Comparison of ENCODE assay signal across 30 mouse cellular contexts in genomic region chr8:128335976-128336375, GRCm38 (mm10). TPM values are rescaled to one million over a fixed set of nuclear protein-coding genes. Genes with fewer than 3 reads are reported as not detected.
DNase-seq lines count a peak whose midpoint lies in the region; TF ChIP-seq lines count a peak whose summit lies in the region.
"Had no signal": no experiment of that assay in that cellular context is flagged by ENCODE, and none has a peak within 500 bp of the region (broad histone marks: within the 10 kb centered on the region; RNA-seq: fewer than 3 reads in every experiment).

No protein-coding gene starts in this region.

- TF ChIP-seq CTCF in layer of hippocampus, adult 2 months (conservative IDR thresholded peaks at IDR 0.05): no peak

- DNase-seq in layer of hippocampus, adult 2 months (ENCODE audit: low spot score in 2 of 2): peak in 1 of 2 experiments; percentile 68
- DNase-seq in layer of hippocampus, postnatal 10 days (ENCODE audit: low spot score in 2 of 2): no peak
- peak; percentile 5 for DNase-seq in right cerebral cortex, postnatal 25 days
- no peak for DNase-seq in right cerebral cortex, postnatal 10 days (ENCODE audit: low spot score in 2 of 2)
- DNase-seq in layer of hippocampus, adult 9-11 months: peak; percentile 47
- DNase-seq in adrenal gland, postnatal 4 days (ENCODE audit: low spot score in 2 of 2): no peak
- no peak for DNase-seq in adrenal gland, postnatal 14 days
- DNase-seq: adrenal gland, postnatal 36 days; B cell, adult 2 months; cerebellum, adult 9-10 months; cerebellum, postnatal 36 days; gastrocnemius, postnatal 14 days; heart, adult 18-20 months; heart, postnatal 4 days; kidney, adult 9 months; kidney, postnatal 10 days; liver; lung, adult 2 months; lung, postnatal 10 days; thymus, postnatal 4 days had no signal

- H3K4me3 ChIP-seq in layer of hippocampus, adult 2 months: no peak overlapping the region
- H3K4me3 ChIP-seq: embryonic facial prominence, embryonic 13.5 days; forebrain, embryonic 10.5 days; forebrain, embryonic 15.5 days; heart, embryonic 12.5 days; midbrain, embryonic 10.5 days; midbrain, embryonic 15.5 days; neural tube, embryonic 15.5 days had no signal

- H3K27ac ChIP-seq in layer of hippocampus, adult 2 months: 0 out of 2 replicates have a peak overlapping the region, but pooled peaks have one; percentile 23
- H3K27ac ChIP-seq: embryonic facial prominence, embryonic 13.5 days; forebrain, embryonic 10.5 days; forebrain, embryonic 15.5 days; hindbrain, embryonic 14.5 days; liver, embryonic 14.5 days; macrophage; midbrain, embryonic 10.5 days; midbrain, embryonic 15.5 days; neural tube, embryonic 15.5 days had no signal

RNA-seq across cellular contexts. Expression of gene Nrp1, which starts 22.4 kb away (rescaled TPM):
- 100 to 1,000 TPM in 1 of 2 experiments, 10 to 100 TPM in 1; 98.8 to 106 TPM for total RNA-seq in layer of hippocampus, adult 2 months (2021)
- 100 to 1,000 TPM; 157 to 165 TPM for total RNA-seq in layer of hippocampus, postnatal 10 days (2021)
- total RNA-seq in adrenal gland, postnatal 4 days (2021): 100 to 1,000 TPM in 1 of 2 experiments, 10 to 100 TPM in 1; 95.7 to 115 TPM
- 102 and 123 TPM in 2 replicates for total RNA-seq in adrenal gland, postnatal 14 days (2021)

Comparison
In these comparisons a context has a peak if more than half of its experiments do, and no peak if none do; other contexts are left out.
1. DNase-seq: peak in right cerebral cortex, postnatal 25 days (single experiment) and layer of hippocampus, adult 9-11 months (single experiment); none in layer of hippocampus, postnatal 10 days (0 of 2), right cerebral cortex, postnatal 10 days (0 of 2), adrenal gland, postnatal 4 days (0 of 2) and adrenal gland, postnatal 14 days (single experiment).